In the genomic region with DNA sequence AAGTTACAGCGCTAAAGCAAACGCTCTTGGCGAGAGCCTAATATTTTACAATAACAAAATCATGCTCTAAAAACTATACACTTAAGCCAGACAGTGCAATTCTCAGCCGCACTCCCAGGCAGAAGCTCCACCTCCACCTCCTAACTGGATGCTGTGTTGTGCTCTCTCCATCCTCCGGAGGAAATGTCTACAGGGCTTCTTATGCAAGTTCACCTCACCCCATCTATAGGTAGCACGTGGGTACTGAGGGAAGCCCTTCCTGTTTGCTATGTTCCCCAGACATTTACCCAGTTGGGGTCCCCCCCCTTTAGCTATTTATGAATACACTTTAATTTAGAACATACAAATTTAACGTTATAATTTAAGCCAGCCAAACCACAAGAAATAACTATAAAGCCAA, we compare ENCODE assay signal across 7 mouse cellular contexts. TPM values are rescaled to one million over a fixed set of nuclear protein-coding genes. Genes with fewer than 3 reads are reported as not detected.
A peak's percentile ranks its signal among the peaks of the same experiment; 100 is the strongest.
DNase-seq lines count a peak whose midpoint lies in the region; ATAC-seq and TF ChIP-seq lines count a peak whose summit lies in the region.

No protein-coding gene starts in this region.

- peaks cover 18% of the 10 kb centered on the region for H3K4me1 ChIP-seq in lung, embryonic 14.5 days (ENCODE audit: insufficient read depth)
- H3K4me1 ChIP-seq in embryonic facial prominence, embryonic 12.5 days: peaks cover 25% of the 10 kb centered on the region
- peaks cover 18% of the 10 kb centered on the region for H3K4me1 ChIP-seq in stomach, embryonic 15.5 days

- no peaks in the 10 kb centered on the region for H3K36me3 ChIP-seq in lung, embryonic 14.5 days (ENCODE audit: insufficient read depth)
- no peaks in the 10 kb centered on the region for H3K36me3 ChIP-seq in embryonic facial prominence, embryonic 12.5 days
- no peaks in the 10 kb centered on the region for H3K36me3 ChIP-seq in stomach, embryonic 15.5 days

- DNase-seq in lung, embryonic 14.5 days: no peak
- DNase-seq in lung, postnatal 25 days (ENCODE audit: low spot score): no peak
- DNase-seq in induced T-regulatory cell, adult 2 months (ENCODE audit: low read depth): peak; percentile 65
- DNase-seq in left cerebral cortex, adult 8-10 months (ENCODE audit: low spot score in 2 of 2): no peak
- DNase-seq in kidney, postnatal 10 days: no peak

- no peak for ATAC-seq in lung, embryonic 14.5 days (ENCODE audit: insufficient read depth)
- no peak for ATAC-seq in embryonic facial prominence, embryonic 12.5 days (ENCODE audit: insufficient number of reproducible peaks, insufficient read depth, low FRiP score, low TSS enrichment)
- ATAC-seq in stomach, embryonic 15.5 days (ENCODE audit: insufficient read depth, low FRiP score, low read depth): no peak

- H3K4me3 ChIP-seq in lung, embryonic 14.5 days (ENCODE audit: low read depth, low read length): peak overlapping the region; percentile 76
- peak overlapping the region; percentile 74 for H3K4me3 ChIP-seq in embryonic facial prominence, embryonic 12.5 days
- no peak overlapping the region for H3K4me3 ChIP-seq in stomach, embryonic 15.5 days (replicated peaks)

- peak; percentile 42; the same call in 1 of the 2 replicates for TF ChIP-seq CTCF in lung, embryonic 14.5 days (IDR thresholded peaks at IDR 0.05; ENCODE audit: low read depth)

- no peaks in the 10 kb centered on the region for H3K27me3 ChIP-seq in lung, embryonic 14.5 days (ENCODE audit: insufficient read depth, low read length)
- peaks cover 7% of the 10 kb centered on the region; the same call in 1 of the 2 replicates for H3K27me3 ChIP-seq in embryonic facial prominence, embryonic 12.5 days
- H3K27me3 ChIP-seq in stomach, embryonic 15.5 days (replicated peaks): no peaks in the 10 kb centered on the region

- H3K4me2 ChIP-seq in lung, embryonic 14.5 days: peak overlapping the region; percentile 95
- peak overlapping the region; percentile 90 for H3K4me2 ChIP-seq in embryonic facial prominence, embryonic 12.5 days (replicated peaks)
- H3K4me2 ChIP-seq in stomach, embryonic 15.5 days: peak overlapping the region; percentile 98; the same call in 1 of the 2 replicates

- 47% methylated on average over 7 of the region's 7 CpGs for WGBS in lung, embryonic 14.5 days
- 54% methylated on average over 7 of the region's 7 CpGs for WGBS in embryonic facial prominence, embryonic 12.5 days
- 51% methylated on average over 7 of the region's 7 CpGs for WGBS in stomach, embryonic 15.5 days

- H3K27ac ChIP-seq in lung, embryonic 14.5 days (ENCODE audit: low read depth): no peak overlapping the region
- no peak overlapping the region for H3K27ac ChIP-seq in embryonic facial prominence, embryonic 12.5 days
- no peak overlapping the region for H3K27ac ChIP-seq in stomach, embryonic 15.5 days

- no peaks in the 10 kb centered on the region for H3K9me3 ChIP-seq in lung, embryonic 14.5 days (ENCODE audit: low read depth, low read length)
- no peaks in the 10 kb centered on the region for H3K9me3 ChIP-seq in embryonic facial prominence, embryonic 12.5 days
- no peaks in the 10 kb centered on the region for H3K9me3 ChIP-seq in stomach, embryonic 15.5 days

- no peak overlapping the region for H3K9ac ChIP-seq in lung, embryonic 14.5 days
- no peak overlapping the region for H3K9ac ChIP-seq in embryonic facial prominence, embryonic 12.5 days
- no peak overlapping the region for H3K9ac ChIP-seq in stomach, embryonic 15.5 days

RNA-seq across cellular contexts. Expression of a gene that starts 2.0 kb away (rescaled TPM):
- polyA plus RNA-seq in lung, embryonic 14.5 days (2014; fragmentation: Nextera tagmentation; extraction: Ambion mirVana): 13.2 and 14.2 TPM in 2 replicates
- polyA plus RNA-seq in embryonic facial prominence, embryonic 12.5 days (2016; fragmentation: Nextera tagmentation; extraction: Ambion mirVana): 24.1 and 24.2 TPM in 2 replicates
- polyA plus RNA-seq in stomach, embryonic 15.5 days (2015; fragmentation: Nextera tagmentation; extraction: Ambion mirVana): 8.3 and 9.7 TPM in 2 replicates
- 10 to 100 TPM; 37.1 to 40.6 (median 38.6) TPM for total RNA-seq in left cerebral cortex, adult 8-10 months (2022)
